Mouse (Mus musculus) liver, embryonic 16.5 days (tissue): ENCODE results near the gene Paics. TPM values are rescaled to one million over a fixed set of nuclear protein-coding genes. Genes with fewer than 3 reads are reported as not detected.
A peak's percentile ranks its signal among the peaks of the same experiment; 100 is the strongest.

Experiments
- ATAC-seq: fragments of 200-750 bp; cut with Nextera tagmentation; 2 replicates; pipeline ENCODE4 v1.8.0; 2017; ENCODE audit warnings: low read depth, mild to moderate bottlenecking, moderate number of reproducible peaks, moderate library complexity
- H3K27ac ChIP-seq: fragments of 300-500 bp; sonication (generic); 2 replicates; pipeline ENCODE4 v1.5.1; 2014; ENCODE audit warnings: mild to moderate bottlenecking, low read length
- H3K27me3 ChIP-seq: fragments of 300-500 bp; sonication (generic); 2 replicates; pipeline ENCODE4 v1.6.1; 2014; ENCODE audit warnings: low read depth, low read length, mixed read lengths; ENCODE audit not compliant: control insufficient read depth, insufficient read depth
- H3K36me3 ChIP-seq: fragments of 300-500 bp; sonication (generic); 2 replicates; pipeline ENCODE4 v1.6.1; 2014; ENCODE audit warnings: mild to moderate bottlenecking; ENCODE audit not compliant: control insufficient read depth, insufficient read depth
- H3K4me1 ChIP-seq: fragments of 300-500 bp; sonication (generic); 2 replicates; pipeline ENCODE4 v1.6.1; 2014; ENCODE audit warnings: low read depth, low read length, mixed read lengths; ENCODE audit not compliant: control insufficient read depth
- H3K4me2 ChIP-seq: fragments of 300-500 bp; sonication (generic); 2 replicates; pipeline ENCODE4 v1.6.1; 2014; ENCODE audit warnings: low read depth, low read length, mixed read lengths
- H3K4me3 ChIP-seq: fragments of 300-500 bp; sonication (generic); 2 replicates; pipeline ENCODE4 v1.5.1; 2014; ENCODE audit warnings: low read depth, mild to moderate bottlenecking, low read length
- H3K9ac ChIP-seq: fragments of 300-500 bp; sonication (generic); 2 replicates; pipeline ENCODE4 v1.6.1; 2014; ENCODE audit warnings: low read depth, low read length
- H3K9me3 ChIP-seq: fragments of 300-500 bp; sonication (generic); replicated peaks from 2 replicates; pipeline ENCODE4 v1.6.1; 2016; ENCODE audit warnings: low read length; ENCODE audit not compliant: control insufficient read depth
- WGBS: fragments of 180-500 bp; shearing (Covaris S2); extraction: QIAGEN DNeasy Blood & Tissue Kit; methylation state at CpG from one replicate; pipeline ENCODE4 v1.1.7; 2014; ENCODE audit not compliant: insufficient replicate concordance; 5-methylcytosine and 5-hydroxymethylcytosine counted together
- polyA plus RNA-seq: library from polyadenylated mRNA; unstranded; fragments of >200 nt; fragmentation: Nextera tagmentation; extraction: Ambion mirVana; gene quantifications from 2 replicates; pipeline ENCODE4 v1.2.1, GENCODE M21; 2015

Gene Paics
- polyA plus RNA-seq, 1 experiment from 2014 or later, result 139 TPM

DNA sequence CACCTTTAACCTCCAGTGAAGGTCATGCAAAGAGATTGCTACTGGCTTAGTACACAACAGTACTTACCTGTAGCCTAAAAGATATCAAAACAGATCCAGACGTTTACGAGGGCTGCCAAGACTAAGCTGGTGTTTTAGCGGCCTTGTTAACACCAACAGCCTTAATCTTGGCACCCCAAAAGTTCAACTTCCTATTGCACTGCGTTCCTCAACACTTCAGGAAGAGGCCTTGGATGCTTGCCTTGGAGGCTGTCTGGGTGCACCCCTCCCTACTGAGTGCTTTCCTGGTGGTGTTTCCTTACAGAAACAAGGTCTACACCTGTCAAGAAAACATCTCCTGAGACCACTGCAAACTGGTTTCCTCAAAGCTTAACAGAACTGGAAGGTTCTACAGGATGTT lies 4.0 kb upstream of the Paics start:
- H3K4me2 ChIP-seq, result no peak overlapping the region
- ATAC-seq, result no peak
- H3K36me3 ChIP-seq, result no peaks in the 10 kb centered on the region
- peaks cover 23% of the 10 kb centered on the region for H3K4me1 ChIP-seq
- WGBS, result 36% methylated on average over 4 of the region's 4 CpGs
- no peaks in the 10 kb centered on the region for H3K27me3 ChIP-seq
- no peaks in the 10 kb centered on the region for H3K9me3 ChIP-seq
- H3K27ac ChIP-seq, result no peak overlapping the region
- H3K9ac ChIP-seq, result no peak overlapping the region
- no peak overlapping the region for H3K4me3 ChIP-seq

DNA sequence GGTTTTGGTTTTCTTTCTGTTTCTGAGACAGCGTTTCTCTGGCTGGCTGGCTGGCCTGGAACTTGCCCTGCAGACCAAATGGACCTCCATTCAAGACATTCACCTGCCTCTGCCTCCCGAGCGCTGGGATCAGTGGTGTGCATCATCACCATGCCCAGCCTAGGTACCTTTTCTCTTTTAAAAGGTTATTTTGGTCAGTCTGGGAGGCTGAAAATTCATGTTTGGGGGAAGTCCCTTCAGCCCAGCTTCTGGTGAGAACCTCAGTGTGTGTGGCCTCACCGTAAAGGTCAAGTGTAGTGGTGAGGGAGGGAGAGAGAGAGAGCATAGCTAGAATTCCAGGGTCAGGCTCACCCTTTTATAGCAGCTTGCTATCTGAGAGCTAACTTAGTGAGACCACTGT lies 3.3 kb upstream of the Paics start:
- no peak overlapping the region for H3K4me2 ChIP-seq
- H3K9me3 ChIP-seq, result no peaks in the 10 kb centered on the region
- H3K4me3 ChIP-seq, result no peak overlapping the region
- H3K9ac ChIP-seq, result no peak overlapping the region
- no peak overlapping the region for H3K27ac ChIP-seq
- no peaks in the 10 kb centered on the region for H3K36me3 ChIP-seq
- H3K4me1 ChIP-seq, result peaks cover 23% of the 10 kb centered on the region
- no peaks in the 10 kb centered on the region for H3K27me3 ChIP-seq
- WGBS, result 84% methylated on average over 4 of the region's 4 CpGs
- no peak for ATAC-seq

DNA sequence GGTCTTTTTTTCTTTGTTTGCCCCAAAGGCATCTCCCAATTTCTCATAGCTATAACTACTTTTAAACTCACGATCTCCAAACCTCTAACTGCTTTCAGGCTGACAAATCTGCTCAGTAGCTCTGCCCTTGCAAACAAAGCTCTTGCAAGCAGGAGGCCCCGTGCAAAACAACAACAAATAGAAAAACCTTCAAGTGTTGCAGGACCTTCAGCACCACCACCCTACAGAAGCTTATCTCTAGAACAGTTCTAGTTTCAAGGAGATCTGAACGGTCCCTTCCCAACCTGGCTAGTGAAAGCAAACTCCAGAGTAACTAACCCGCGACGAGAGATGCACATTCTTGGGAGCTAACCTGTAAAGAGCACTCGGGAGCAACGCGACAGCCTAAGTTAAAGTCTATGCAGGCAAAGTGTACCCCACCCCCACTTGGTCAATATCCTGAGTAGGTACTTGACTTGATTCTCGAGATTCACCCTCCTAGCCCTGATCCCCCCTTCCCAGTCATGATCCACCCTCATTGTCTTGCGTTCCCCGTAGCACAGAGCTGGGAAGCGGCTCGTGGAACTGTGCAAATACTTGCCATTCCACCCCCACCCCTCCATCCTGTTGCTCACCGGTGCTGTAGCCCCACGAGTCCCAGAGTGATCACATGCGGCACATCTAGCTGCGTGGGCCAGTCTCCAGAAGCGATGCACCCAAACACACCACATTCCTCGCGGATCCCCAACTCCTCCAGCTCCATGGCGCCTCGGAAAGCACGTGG lies 583 bp upstream of the Paics start:
- under 1% methylated on average over 24 of the region's 24 CpGs for WGBS
- no peaks in the 10 kb centered on the region for H3K9me3 ChIP-seq
- H3K9ac ChIP-seq, result peak overlapping the region; percentile 75
- peaks cover 33% of the 10 kb centered on the region for H3K4me1 ChIP-seq
- ATAC-seq, result no peak
- peak overlapping the region; percentile 80 for H3K27ac ChIP-seq
- H3K4me2 ChIP-seq, result peak overlapping the region; percentile 94
- no peaks in the 10 kb centered on the region; the same call in 1 of the 2 replicates for H3K36me3 ChIP-seq
- H3K27me3 ChIP-seq, result no peaks in the 10 kb centered on the region
- peak overlapping the region; percentile 81 for H3K4me3 ChIP-seq

DNA sequence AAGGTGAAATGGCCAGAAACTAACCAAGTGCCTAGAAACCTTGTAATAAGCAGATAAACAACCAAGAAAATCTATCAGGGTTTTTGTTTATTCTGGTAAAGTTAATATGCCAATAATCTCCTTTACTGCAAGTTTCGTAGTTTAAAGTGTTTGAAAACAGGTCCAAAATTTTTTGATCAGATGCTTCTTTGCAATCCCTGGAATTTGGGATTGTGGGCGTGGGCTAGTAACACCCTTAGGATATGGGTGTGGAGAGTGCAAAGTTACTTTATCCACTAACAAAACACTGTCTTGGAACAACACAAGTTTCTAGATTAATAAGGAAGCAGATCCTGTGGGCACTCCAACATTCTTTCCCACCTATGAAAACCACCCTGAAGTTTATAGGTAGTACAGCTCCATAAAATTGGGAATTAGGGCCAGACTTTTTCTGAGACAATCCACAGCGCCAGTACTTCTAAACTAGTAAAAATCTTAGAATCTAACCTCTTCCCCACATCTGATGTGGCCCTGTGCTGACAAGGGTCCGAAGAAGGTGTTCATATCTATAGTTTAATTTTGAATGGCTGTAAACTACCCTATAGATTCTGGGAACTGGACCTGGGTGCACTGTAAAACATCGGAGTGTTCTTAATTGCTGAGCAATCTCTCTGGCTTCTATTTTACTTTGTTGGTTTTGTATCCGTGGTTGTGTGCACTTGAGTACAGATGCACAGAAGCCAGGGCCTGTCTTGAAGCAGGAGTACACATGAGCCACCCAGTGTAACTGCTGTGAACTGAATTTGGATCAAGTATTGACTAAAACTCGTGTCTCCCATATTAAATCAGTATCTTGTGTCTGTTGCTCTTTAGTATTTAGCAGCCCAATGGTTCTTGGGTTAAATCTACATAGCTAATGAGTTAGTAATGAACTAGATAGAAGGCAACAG lies 1.3 kb downstream of the Paics start:
- peak overlapping the region; percentile 85 for H3K27ac ChIP-seq
- ATAC-seq, result no peak
- no peaks in the 10 kb centered on the region for H3K27me3 ChIP-seq
- 6% methylated on average over 7 of the region's 7 CpGs for whole genome bisulfite sequencing
- peaks cover 29% of the 10 kb centered on the region for H3K4me1 ChIP-seq
- H3K9ac ChIP-seq, result peak overlapping the region; percentile 79
- H3K4me3 ChIP-seq, result peak overlapping the region; percentile 81
- no peaks in the 10 kb centered on the region for H3K9me3 ChIP-seq
- peak overlapping the region; percentile 94 for H3K4me2 ChIP-seq
- H3K36me3 ChIP-seq, result peaks cover 11% of the 10 kb centered on the region

DNA sequence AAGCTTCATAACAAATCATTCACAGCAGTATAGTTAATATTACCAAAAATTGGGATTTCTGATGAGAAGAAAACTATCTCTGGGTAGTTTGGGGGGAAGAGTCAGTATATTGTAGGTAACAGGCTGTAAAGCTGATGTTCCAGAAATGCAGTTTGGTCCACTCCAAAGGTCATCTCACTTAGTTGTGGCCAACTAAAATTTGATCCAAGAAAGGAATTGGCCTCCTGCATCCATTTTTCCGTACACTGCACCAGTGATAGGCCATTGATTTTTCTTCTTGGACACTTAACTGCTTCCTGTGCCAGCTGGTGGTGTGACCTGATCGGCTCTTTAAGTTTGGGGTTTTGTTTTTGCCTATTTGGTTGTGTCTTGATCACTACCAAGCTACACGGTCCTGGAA lies 2.7 kb downstream of the Paics start:
- no peaks in the 10 kb centered on the region for H3K27me3 ChIP-seq
- peaks cover 18% of the 10 kb centered on the region for H3K36me3 ChIP-seq
- no peak overlapping the region for H3K9ac ChIP-seq
- WGBS, result 65% methylated on average over 3 of the region's 3 CpGs
- H3K4me3 ChIP-seq, result no peak overlapping the region
- no peak for ATAC-seq
- 0 out of 2 replicates have a peak overlapping the region, but pooled peaks have one; percentile 31 for H3K4me2 ChIP-seq
- H3K9me3 ChIP-seq, result no peaks in the 10 kb centered on the region
- no peak overlapping the region for H3K27ac ChIP-seq
- peaks cover 22% of the 10 kb centered on the region for H3K4me1 ChIP-seq

DNA sequence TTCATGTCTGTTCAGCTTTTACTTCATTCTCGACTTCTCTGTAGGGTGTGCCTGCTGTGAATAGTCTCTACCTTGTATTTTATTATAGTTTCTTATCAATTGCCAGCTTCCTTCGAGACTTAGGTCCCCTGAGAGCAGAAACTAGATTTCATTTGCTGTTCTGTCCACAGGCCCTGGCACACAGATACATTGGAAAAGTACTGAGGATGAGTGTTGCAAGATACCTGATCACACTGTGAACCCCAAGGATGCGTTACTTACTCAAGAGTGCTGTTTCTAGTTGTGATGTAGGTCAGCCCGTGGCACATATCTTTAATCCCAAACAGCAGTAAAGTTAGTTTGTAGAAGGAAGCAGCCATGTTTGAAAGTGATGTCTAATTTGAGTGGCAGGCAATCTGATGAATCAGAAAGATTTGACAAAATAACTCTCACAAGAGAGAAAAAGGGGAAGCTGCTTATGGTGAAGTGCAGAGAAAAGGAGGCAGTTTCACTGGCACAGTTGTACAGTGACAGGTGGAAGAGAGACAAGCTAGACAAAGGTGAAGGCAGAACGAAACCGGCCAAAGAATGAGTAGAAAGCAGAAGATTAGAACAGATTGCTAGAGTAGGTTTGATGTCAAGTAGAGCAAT lies 3.3 kb downstream of the Paics start:
- no peak overlapping the region for H3K4me2 ChIP-seq
- no peaks in the 10 kb centered on the region for H3K9me3 ChIP-seq
- peaks cover 22% of the 10 kb centered on the region for H3K4me1 ChIP-seq
- H3K27me3 ChIP-seq, result no peaks in the 10 kb centered on the region
- WGBS, result 59% methylated on average over 6 of the region's 6 CpGs
- peaks cover 21% of the 10 kb centered on the region for H3K36me3 ChIP-seq
- peak overlapping the region; percentile 45; the same call in 1 of the 2 replicates for H3K27ac ChIP-seq
- H3K4me3 ChIP-seq, result no peak overlapping the region
- H3K9ac ChIP-seq, result no peak overlapping the region
- ATAC-seq, result no peak

DNA sequence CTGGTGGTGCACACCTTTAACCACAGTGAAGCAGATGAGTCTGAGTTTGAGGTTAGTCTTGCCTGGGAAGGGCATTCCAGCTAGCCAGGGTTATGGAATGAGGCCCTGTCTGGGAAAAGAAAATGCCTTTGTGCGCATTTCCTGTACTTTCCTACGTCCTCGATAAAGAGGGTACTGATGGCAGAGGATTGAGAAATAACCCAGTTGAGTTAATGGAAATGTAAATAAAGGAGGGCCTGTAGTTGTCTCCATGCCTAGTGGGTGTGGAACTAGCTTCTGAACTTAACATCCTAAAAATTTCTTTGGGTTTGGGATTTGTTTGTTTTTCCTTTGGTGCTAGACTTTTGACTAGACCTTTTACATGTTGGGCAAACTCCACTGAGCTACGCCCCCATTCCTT lies 4.4 kb downstream of the Paics start:
- Histone ChIP-seq H3K4me2 (no peak overlapping the region), H3K27me3 (no peaks in the 10 kb centered on the region), H3K4me3 (no peak overlapping the region), H3K9me3 (no peaks in the 10 kb centered on the region), H3K4me1 (peaks cover 15% of the 10 kb centered on the region), H3K9ac (no peak overlapping the region), H3K27ac (peak overlapping the region; percentile 51), H3K36me3 (peaks cover 28% of the 10 kb centered on the region)
- WGBS, result 80% methylated on average over 4 of the region's 4 CpGs
- ATAC-seq, result no peak

DNA sequence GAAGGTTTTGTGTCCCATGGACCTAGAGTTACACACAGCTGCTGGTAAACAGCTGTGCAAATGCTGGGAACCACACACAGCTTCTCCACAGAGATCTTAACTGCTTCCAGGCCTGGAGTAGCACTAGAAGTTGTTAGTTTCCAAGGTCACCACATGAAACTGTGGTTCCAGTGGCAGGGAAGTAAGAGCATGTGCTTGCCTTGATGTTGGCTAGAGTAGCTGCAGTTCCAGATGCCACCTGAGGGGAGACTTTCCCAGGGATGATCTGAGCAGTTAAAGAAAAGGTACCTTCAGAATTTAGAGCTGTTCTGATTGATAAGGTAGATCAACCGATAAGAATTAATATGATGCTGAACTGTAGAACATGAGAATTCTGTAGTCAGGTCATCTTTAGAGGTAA lies 6.8 kb downstream of the Paics start:
- no peak for ATAC-seq
- H3K36me3 ChIP-seq, result peaks cover 49% of the 10 kb centered on the region

More for the DNA sequence above, 6.8 kb downstream of the Paics start:
- WGBS, result 87% methylated on average over 1 of the region's 1 CpGs
- H3K27me3 ChIP-seq, result no peaks in the 10 kb centered on the region
- H3K27ac ChIP-seq, result no peak overlapping the region
- H3K4me1 ChIP-seq, result peaks cover 14% of the 10 kb centered on the region
- no peak overlapping the region for H3K4me3 ChIP-seq
- H3K4me2 ChIP-seq, result no peak overlapping the region
- H3K9ac ChIP-seq, result no peak overlapping the region
- H3K9me3 ChIP-seq, result no peaks in the 10 kb centered on the region
